Comparison of ENCODE assay signal across 9 mouse cellular contexts in the genomic region with DNA sequence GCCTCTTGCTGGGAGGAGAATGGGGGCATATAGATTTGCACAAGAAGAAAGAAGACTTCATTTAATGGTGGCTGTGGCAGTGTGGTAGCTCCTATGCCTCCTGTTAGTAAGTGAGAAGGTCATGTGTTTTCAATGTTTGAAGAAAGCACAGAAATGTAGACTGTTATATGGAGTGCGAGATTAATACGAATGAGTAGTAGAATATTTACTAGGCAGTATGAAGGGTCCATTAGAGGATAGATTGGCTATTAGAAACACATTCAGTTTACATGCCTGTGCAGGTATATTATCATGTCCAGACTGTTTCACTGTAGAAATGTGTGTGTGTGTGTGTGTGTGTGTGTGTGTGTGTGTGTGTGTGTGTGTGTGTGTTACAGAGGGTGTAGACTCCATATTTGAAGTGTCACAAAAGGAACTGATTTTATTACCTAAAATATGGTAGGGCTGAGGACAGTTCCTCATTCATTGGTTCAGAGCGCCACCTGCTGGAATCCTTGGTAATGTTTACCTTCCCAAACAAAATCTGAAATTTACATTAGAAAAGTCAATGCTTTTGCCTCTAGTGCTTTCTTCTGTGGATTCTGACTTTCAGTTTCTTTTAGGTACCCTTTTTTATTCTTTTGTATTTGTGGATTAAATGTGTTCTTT. TPM values are rescaled to one million over a fixed set of nuclear protein-coding genes. Genes with fewer than 3 reads are reported as not detected.
DNase-seq lines count a peak whose midpoint lies in the region; ATAC-seq lines count a peak whose summit lies in the region.
"Had no signal": no experiment of that assay in that cellular context is flagged by ENCODE, and none has a peak within 500 bp of the region (broad histone marks: within the 10 kb centered on the region; RNA-seq: fewer than 3 reads in every experiment).

No protein-coding gene starts in this region.

- no peak overlapping the region for H3K4me2 ChIP-seq in liver, embryonic 16.5 days (ENCODE audit: low read depth, low read length)
- no peak overlapping the region for H3K4me2 ChIP-seq in neural tube, embryonic 14.5 days (ENCODE audit: low read depth, low read length)

- DNase-seq in CD4-positive helper T cell, adult 2 months (ENCODE audit: low read depth, low spot score), result peak; percentile 56
- peak; percentile 52 for DNase-seq in R1 (ENCODE audit: low read depth, low spot score)
- DNase-seq in cerebellum, postnatal 4 days (ENCODE audit: low spot score in 2 of 2), result peak; percentile 56 to 77
- DNase-seq in gastrocnemius, postnatal 4 days (ENCODE audit: low spot score in 2 of 2), result peak; percentile 20 to 65
- DNase-seq in layer of hippocampus, adult 11-12 months (ENCODE audit: low spot score), result peak; percentile 71
- peak; percentile 53 for DNase-seq in thymus, postnatal 25 days

- no peak overlapping the region for H3K9ac ChIP-seq in liver, embryonic 16.5 days (ENCODE audit: low read depth, low read length)
- no peak overlapping the region for H3K9ac ChIP-seq in neural tube, embryonic 14.5 days (replicated peaks; ENCODE audit: low read depth, low read length)

- no peaks in the 10 kb centered on the region for H3K9me3 ChIP-seq in liver, embryonic 16.5 days (replicated peaks; ENCODE audit: control insufficient read depth, low read length)
- H3K9me3 ChIP-seq in neural tube, embryonic 14.5 days (ENCODE audit: control insufficient read depth, low read length), result no peaks in the 10 kb centered on the region

- no peak overlapping the region for H3K27ac ChIP-seq in liver, embryonic 16.5 days (ENCODE audit: low read length)
- H3K27ac ChIP-seq in neural tube, embryonic 14.5 days (ENCODE audit: low read depth, low read length), result no peak overlapping the region

- 14% methylated on average over 3 of the region's 3 CpGs for WGBS in liver, embryonic 16.5 days (ENCODE audit: insufficient replicate concordance)
- WGBS in neural tube, embryonic 14.5 days, result 37% methylated on average over 3 of the region's 3 CpGs

- no peaks in the 10 kb centered on the region for H3K4me1 ChIP-seq in liver, embryonic 16.5 days (ENCODE audit: control insufficient read depth, low read depth, low read length)
- H3K4me1 ChIP-seq in neural tube, embryonic 14.5 days (ENCODE audit: control insufficient read depth, insufficient read depth, low read length), result no peaks in the 10 kb centered on the region

- ATAC-seq in liver, embryonic 16.5 days (ENCODE audit: low read depth), result peak; percentile 35; the same call in 1 of the 2 replicates
- peak; percentile 83 for ATAC-seq in neural tube, embryonic 14.5 days (ENCODE audit: low read depth)

- H3K36me3 ChIP-seq in liver, embryonic 16.5 days (ENCODE audit: control insufficient read depth, insufficient read depth), result no peaks in the 10 kb centered on the region
- H3K36me3 ChIP-seq in neural tube, embryonic 14.5 days (ENCODE audit: control insufficient read depth, insufficient read depth, low read length), result no peaks in the 10 kb centered on the region

- no peak overlapping the region for H3K4me3 ChIP-seq in liver, embryonic 16.5 days (ENCODE audit: low read depth, low read length)
- no peak overlapping the region for H3K4me3 ChIP-seq in neural tube, embryonic 14.5 days (ENCODE audit: low read depth, low read length)
- H3K4me3 ChIP-seq: erythroblast, embryonic 14.5 days had no signal

- H3K27me3 ChIP-seq in liver, embryonic 16.5 days (ENCODE audit: control insufficient read depth, insufficient read depth, low read depth, low read length), result no peaks in the 10 kb centered on the region
- no peaks in the 10 kb centered on the region for H3K27me3 ChIP-seq in neural tube, embryonic 14.5 days (ENCODE audit: control insufficient read depth, insufficient read depth, low read length)

RNA-seq across cellular contexts. Expression of a gene that starts 31.0 kb away (rescaled TPM):
- 10 to 100 TPM; 28.7 to 33.7 TPM for total RNA-seq in gastrocnemius, postnatal 4 days (2021)
- 1.7 and 1.8 TPM in 2 replicates for polyA plus RNA-seq in liver, embryonic 16.5 days (2015; fragmentation: Nextera tagmentation; extraction: Ambion mirVana)
- 151 and 174 TPM in 2 replicates for polyA plus RNA-seq in neural tube, embryonic 14.5 days (2014; fragmentation: Nextera tagmentation; extraction: Ambion mirVana)

RNA-seq across cellular contexts. Expression of a gene that starts 47.8 kb away (rescaled TPM):
- total RNA-seq in gastrocnemius, postnatal 4 days (2021), result 1 to 10 TPM in 1 of 2 experiments, under 1 TPM in 1; 0.71 to 2.9 TPM
- 3.6 and 3.8 TPM in 2 replicates for polyA plus RNA-seq in liver, embryonic 16.5 days (2015; fragmentation: Nextera tagmentation; extraction: Ambion mirVana)
- 1.1 and 2.7 TPM in 2 replicates for polyA plus RNA-seq in neural tube, embryonic 14.5 days (2014; fragmentation: Nextera tagmentation; extraction: Ambion mirVana)

Comparison
In these comparisons a context has a peak if more than half of its experiments do, and no peak if none do; other contexts are left out.
1. RNA of a gene that starts 31.0 kb away (polyA plus RNA-seq): 151 to 174 TPM in neural tube, embryonic 14.5 days; 1.7 to 1.8 TPM in liver, embryonic 16.5 days; every median in the first group is over 10 times any median in the second.
2. Peak in every context shown above with its lines, with median percentiles within 50 percentile points of each other: DNase-seq.